Mouse (Mus musculus): Measurements from ENCODE around the gene Olfr154. TPM values are rescaled to one million over a fixed set of nuclear protein-coding genes. Genes with fewer than 3 reads are reported as not detected.

Olfr154 gene
- not detected in 2 replicates for polyA plus RNA-seq (2012; ENCODE audit: low replicate concordance)

GRCm38 (mm10) chr2:85664355-85664754 lies at the start of gene Olfr154:
Olfr154 (minus strand) TSS chr2:85664455.

DNA sequence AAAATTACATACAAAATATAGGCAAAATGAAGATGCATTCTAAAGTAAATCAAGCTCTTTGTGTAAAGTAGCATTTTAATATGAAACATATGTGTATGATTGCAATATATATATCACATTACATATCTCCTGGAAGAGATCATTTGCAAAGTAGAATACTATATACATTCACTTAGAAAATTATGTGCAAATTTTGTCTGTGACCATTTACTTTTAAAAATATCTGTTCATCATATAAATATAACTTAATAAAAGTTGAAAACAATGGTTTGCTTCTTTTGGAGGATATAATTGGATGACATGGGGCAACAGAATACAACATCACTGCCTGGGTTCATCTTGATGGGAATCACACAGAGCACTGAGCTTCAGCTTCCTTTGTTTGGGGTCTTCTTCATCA lies 24.9 kb upstream of the Olfr154 start, which contains the start of gene Olfr1008:
TSS of gene Olfr1008 (plus strand) at position 301 of the 400 bp plus-strand sequence.

GRCm38 (mm10) chr2:85678667-85679066 lies 14.4 kb upstream of the Olfr154 start, which contains the start of gene Olfr1006:
Olfr1006 (minus strand) TSS chr2:85678767.

DNA sequence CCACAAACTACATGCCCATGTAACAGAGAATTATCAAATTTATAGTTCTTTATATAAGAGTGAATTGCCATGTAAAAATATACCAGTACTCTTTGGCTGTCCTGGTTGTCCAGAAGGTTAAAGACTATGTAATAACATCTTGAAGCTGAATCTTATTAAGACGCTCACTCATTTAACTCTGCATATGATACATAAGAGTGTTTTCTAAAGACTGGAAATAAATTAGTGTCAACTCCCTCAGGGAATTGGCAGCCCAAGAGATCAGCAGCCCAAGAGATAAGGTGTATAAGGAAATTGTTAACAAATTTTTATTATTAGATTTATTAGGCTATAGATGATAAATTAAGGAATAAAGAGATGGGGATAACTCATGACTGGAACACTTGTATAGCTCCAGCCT lies 13.7 kb downstream of the Olfr154 start, which contains the start of gene Olfr1002:
TSS of gene Olfr1002 (minus strand) at position 101 of the 400 bp plus-strand sequence.

Other genes starting within 250 kb of the Olfr154 start
- not detected in 2 replicates for gene Olfr993, start 249.6 kb downstream of the Olfr154 start, polyA plus RNA-seq (2012; ENCODE audit: low replicate concordance)
- not detected in 2 replicates for gene Olfr994, start 228.0 kb downstream of the Olfr154 start, polyA plus RNA-seq (2012; ENCODE audit: low replicate concordance)
- gene Olfr995, start 220.8 kb downstream of the Olfr154 start, polyA plus RNA-seq (2012; ENCODE audit: low replicate concordance) = not detected in 2 replicates
- gene 4833423E24Rik, start 145.4 kb downstream of the Olfr154 start, polyA plus RNA-seq (2012; ENCODE audit: low replicate concordance) = not detected in 2 replicates
- gene Olfr996, start 85.2 kb downstream of the Olfr154 start, polyA plus RNA-seq (2012; ENCODE audit: low replicate concordance) = not detected in 2 replicates
- gene Olfr998, start 75.5 kb downstream of the Olfr154 start, polyA plus RNA-seq (2012; ENCODE audit: low replicate concordance) = not detected in 2 replicates
- not detected in 2 replicates for gene Olfr1000, start 52.6 kb downstream of the Olfr154 start, polyA plus RNA-seq (2012; ENCODE audit: low replicate concordance)
- not detected in 2 replicates for gene Olfr1002, start 13.8 kb downstream of the Olfr154 start, polyA plus RNA-seq (2012; ENCODE audit: low replicate concordance)
- not detected in 2 replicates for gene Olfr1006, start 14.3 kb upstream of the Olfr154 start, polyA plus RNA-seq (2012; ENCODE audit: low replicate concordance)
- gene Olfr1008, start 25.0 kb upstream of the Olfr154 start, polyA plus RNA-seq (2012; ENCODE audit: low replicate concordance) = not detected in 2 replicates
- not detected in 2 replicates for gene Olfr1009, start 51.0 kb upstream of the Olfr154 start, polyA plus RNA-seq (2012; ENCODE audit: low replicate concordance)
- gene Olfr1012, start 98.3 kb upstream of the Olfr154 start, polyA plus RNA-seq (2012; ENCODE audit: low replicate concordance) = not detected in 2 replicates
- gene Olfr1013, start 102.6 kb upstream of the Olfr154 start, polyA plus RNA-seq (2012; ENCODE audit: low replicate concordance) = not detected in 2 replicates
- not detected in 2 replicates for gene Olfr1014, start 108.3 kb upstream of the Olfr154 start, polyA plus RNA-seq (2012; ENCODE audit: low replicate concordance)
- gene Olfr1015, start 117.6 kb upstream of the Olfr154 start, polyA plus RNA-seq (2012; ENCODE audit: low replicate concordance) = not detected in 2 replicates
- not detected in 2 replicates for gene Olfr1016, start 138.1 kb upstream of the Olfr154 start, polyA plus RNA-seq (2012; ENCODE audit: low replicate concordance)
- not detected in 2 replicates for gene Olfr1018, start 154.0 kb upstream of the Olfr154 start, polyA plus RNA-seq (2012; ENCODE audit: low replicate concordance)
- gene Olfr1019, start 181.0 kb upstream of the Olfr154 start, polyA plus RNA-seq (2012; ENCODE audit: low replicate concordance) = not detected in 2 replicates
- gene Olfr1020, start 182.6 kb upstream of the Olfr154 start, polyA plus RNA-seq (2012; ENCODE audit: low replicate concordance) = not detected in 2 replicates
- gene Olfr1022, start 204.1 kb upstream of the Olfr154 start, polyA plus RNA-seq (2012; ENCODE audit: low replicate concordance) = not detected in 2 replicates
- not detected in 2 replicates for gene Olfr1023, start 221.2 kb upstream of the Olfr154 start, polyA plus RNA-seq (2012; ENCODE audit: low replicate concordance)
- gene Olfr1024, start 240.6 kb upstream of the Olfr154 start, polyA plus RNA-seq (2012; ENCODE audit: low replicate concordance) = not detected in 2 replicates